Mouse (Mus musculus): Measurements from ENCODE around the gene Dtd1. TPM values are rescaled to one million over a fixed set of nuclear protein-coding genes. Genes with fewer than 3 reads are reported as not detected.
"Not testable (repeated sequence)": the region's sequence is repeated elsewhere in the genome, so short reads cannot be mapped to it uniquely, and the experiment has no call there.

Dtd1 gene
- polyA plus RNA-seq (2012; rRNA removed), result 11.2 and 11.8 TPM in 2 replicates

GRCm38 (mm10) chr2:144599831-144600687, at the start of gene Dtd1:
TSS of gene Dtd1 (plus strand) at chr2:144599897.
- Histone ChIP-seq H3K4me3 (ENCODE audit: control insufficient read depth, low read depth, low read length) (peak within 1 kb of the TSS; percentile 98), H3K27me3 (ENCODE audit: control insufficient read depth, insufficient read depth, low read length) (no peaks in the 10 kb centered on the region), H3K27ac (ENCODE audit: control insufficient read depth, insufficient read depth, low read depth, low read length) (peak within 1 kb of the TSS; percentile 86), H3K4me1 (ENCODE audit: control insufficient read depth, insufficient read depth, low read length) (peaks cover 4% of the 10 kb centered on the region), H3K36me3 (ENCODE audit: control insufficient read depth, insufficient read depth, low read length) (no peaks in the 10 kb centered on the region)
- TF ChIP-seq POLR2A (IDR thresholded peaks at IDR 0.05; ENCODE audit: control insufficient read depth, low read depth, low read length) (peak; percentile 70), CTCF (IDR thresholded peaks at IDR 0.05; ENCODE audit: control insufficient read depth, insufficient read depth, insufficient replicate concordance, low read depth, low read length) (peak; percentile 62; the same call in 1 of the 2 replicates)

GRCm38 (mm10) chr2:144550529-144550928, 49.2 kb upstream of the Dtd1 start, which contains the start of gene Rbbp9:
TSS of gene Rbbp9 (minus strand) at chr2:144550869.
- Histone ChIP-seq H3K36me3 (ENCODE audit: control insufficient read depth, insufficient read depth, low read length) (no peaks in the 10 kb centered on the region), H3K27ac (ENCODE audit: control insufficient read depth, insufficient read depth, low read depth, low read length) (peak within 1 kb of the TSS; percentile 84), H3K27me3 (ENCODE audit: control insufficient read depth, insufficient read depth, low read length) (no peaks in the 10 kb centered on the region), H3K4me3 (ENCODE audit: control insufficient read depth, low read depth, low read length) (peak within 1 kb of the TSS; percentile 99), H3K4me1 (ENCODE audit: control insufficient read depth, insufficient read depth, low read length) (peaks cover 3% of the 10 kb centered on the region)
- TF ChIP-seq CTCF (IDR thresholded peaks at IDR 0.05; ENCODE audit: control insufficient read depth, insufficient read depth, insufficient replicate concordance, low read depth, low read length) (no peak), POLR2A (IDR thresholded peaks at IDR 0.05; ENCODE audit: control insufficient read depth, low read depth, low read length) (peak; percentile 62; the same call in 1 of the 2 replicates)

- H3K27me3 ChIP-seq (ENCODE audit: control insufficient read depth, insufficient read depth, low read length), result no peaks in the 10 kb centered on the region
- H3K4me3 ChIP-seq (ENCODE audit: control insufficient read depth, low read depth, low read length), result no peak overlapping the region
- no peak overlapping the region for H3K27ac ChIP-seq (ENCODE audit: control insufficient read depth, insufficient read depth, low read depth, low read length)
- TF ChIP-seq CTCF (IDR thresholded peaks at IDR 0.05; ENCODE audit: control insufficient read depth, insufficient read depth, insufficient replicate concordance, low read depth, low read length), result no peak
- no peak for TF ChIP-seq POLR2A (IDR thresholded peaks at IDR 0.05; ENCODE audit: control insufficient read depth, low read depth, low read length)
- no peaks in the 10 kb centered on the region for H3K36me3 ChIP-seq (ENCODE audit: control insufficient read depth, insufficient read depth, low read length)
- H3K4me1 ChIP-seq (ENCODE audit: control insufficient read depth, insufficient read depth, low read length), result peaks cover 3% of the 10 kb centered on the region
Observed at GRCm38 (mm10) chr2:144553905-144554304, 45.8 kb upstream of the Dtd1 start.

GRCm38 (mm10) chr2:144555286-144555819, 44.3 kb upstream of the Dtd1 start:
- no peaks in the 10 kb centered on the region for H3K36me3 ChIP-seq (ENCODE audit: control insufficient read depth, insufficient read depth, low read length)
- TF ChIP-seq CTCF (IDR thresholded peaks at IDR 0.05; ENCODE audit: control insufficient read depth, insufficient read depth, insufficient replicate concordance, low read depth, low read length) (no peak), POLR2A (IDR thresholded peaks at IDR 0.05; ENCODE audit: control insufficient read depth, low read depth, low read length) (no peak)
- H3K27me3 ChIP-seq (ENCODE audit: control insufficient read depth, insufficient read depth, low read length), result no peaks in the 10 kb centered on the region
- peak overlapping the region; percentile 98 for H3K4me3 ChIP-seq (ENCODE audit: control insufficient read depth, low read depth, low read length)
- peak overlapping the region; percentile 96 for H3K27ac ChIP-seq (ENCODE audit: control insufficient read depth, insufficient read depth, low read depth, low read length)
- peaks cover 3% of the 10 kb centered on the region for H3K4me1 ChIP-seq (ENCODE audit: control insufficient read depth, insufficient read depth, low read length)

GRCm38 (mm10) chr2:144555820-144556552, 43.7 kb upstream of the Dtd1 start, which contains the start of gene Sec23b:
TSS of gene Sec23b (plus strand) at chr2:144556229.
- no peaks in the 10 kb centered on the region for H3K27me3 ChIP-seq (ENCODE audit: control insufficient read depth, insufficient read depth, low read length)
- H3K4me3 ChIP-seq (ENCODE audit: control insufficient read depth, low read depth, low read length), result peak within 1 kb of the TSS; percentile 98
- H3K36me3 ChIP-seq (ENCODE audit: control insufficient read depth, insufficient read depth, low read length), result no peaks in the 10 kb centered on the region
- TF ChIP-seq POLR2A (IDR thresholded peaks at IDR 0.05; ENCODE audit: control insufficient read depth, low read depth, low read length) (peak; percentile 85), CTCF (IDR thresholded peaks at IDR 0.05; ENCODE audit: control insufficient read depth, insufficient read depth, insufficient replicate concordance, low read depth, low read length) (no peak)
- no peaks in the 10 kb centered on the region for H3K4me1 ChIP-seq (ENCODE audit: control insufficient read depth, insufficient read depth, low read length)
- H3K27ac ChIP-seq (ENCODE audit: control insufficient read depth, insufficient read depth, low read depth, low read length), result peak within 1 kb of the TSS; percentile 96

GRCm38 (mm10) chr2:144588723-144589122, 11.0 kb upstream of the Dtd1 start:
- TF ChIP-seq CTCF (IDR thresholded peaks at IDR 0.05; ENCODE audit: control insufficient read depth, insufficient read depth, insufficient replicate concordance, low read depth, low read length), result peak; percentile 44; the same call in 1 of the 2 replicates
- no peak for TF ChIP-seq POLR2A (IDR thresholded peaks at IDR 0.05; ENCODE audit: control insufficient read depth, low read depth, low read length)
- H3K27me3 ChIP-seq (ENCODE audit: control insufficient read depth, insufficient read depth, low read length), result no peaks in the 10 kb centered on the region
- peaks cover 3% of the 10 kb centered on the region for H3K36me3 ChIP-seq (ENCODE audit: control insufficient read depth, insufficient read depth, low read length)

GRCm38 (mm10) chr2:144593036-144593435, 6.7 kb upstream of the Dtd1 start:
- not testable (repeated sequence) for H3K36me3 ChIP-seq (ENCODE audit: control insufficient read depth, insufficient read depth, low read length); H3K4me3 ChIP-seq (ENCODE audit: control insufficient read depth, low read depth, low read length); H3K4me1 ChIP-seq (ENCODE audit: control insufficient read depth, insufficient read depth, low read length); H3K27ac ChIP-seq (ENCODE audit: control insufficient read depth, insufficient read depth, low read depth, low read length); H3K27me3 ChIP-seq (ENCODE audit: control insufficient read depth, insufficient read depth, low read length)

More at GRCm38 (mm10) chr2:144588723-144589122, 11.0 kb upstream of the Dtd1 start:
- Histone ChIP-seq H3K4me3 (ENCODE audit: control insufficient read depth, low read depth, low read length) (no peak overlapping the region), H3K27ac (ENCODE audit: control insufficient read depth, insufficient read depth, low read depth, low read length) (no peak overlapping the region), H3K4me1 (ENCODE audit: control insufficient read depth, insufficient read depth, low read length) (no peaks in the 10 kb centered on the region)

Measured in testis, adult 2 months (tissue).